Mouse (Mus musculus) hindbrain, embryonic 16.5 days (tissue): Measurements from ENCODE around the gene Zdhhc6. TPM values are rescaled to one million over a fixed set of nuclear protein-coding genes. Genes with fewer than 3 reads are reported as not detected.
A peak's percentile ranks its signal among the peaks of the same experiment; 100 is the strongest.

Experiments
- ATAC-seq: fragments of 200-750 bp; cut with Nextera tagmentation; 2 replicates; pipeline ENCODE4 v1.8.0; 2017; ENCODE audit warnings: moderate TSS enrichment, moderate library complexity
- H3K27ac ChIP-seq: fragments of 300-500 bp; sonication (generic); 2 replicates; pipeline ENCODE4 v1.5.1; 2014; ENCODE audit warnings: low read depth, mild to moderate bottlenecking, control low read depth, low read length, moderate library complexity
- H3K27me3 ChIP-seq: fragments of 300-500 bp; sonication (generic); replicated peaks from 2 replicates; pipeline ENCODE4 v1.6.1; 2014; ENCODE audit warnings: low read length; ENCODE audit not compliant: control insufficient read depth, insufficient read depth
- H3K36me3 ChIP-seq: fragments of 300-500 bp; sonication (generic); 2 replicates; pipeline ENCODE4 v1.6.1; 2014; ENCODE audit warnings: mild to moderate bottlenecking, low read length, moderate library complexity, mixed read lengths; ENCODE audit not compliant: control insufficient read depth, insufficient read depth
- H3K4me1 ChIP-seq: fragments of 300-500 bp; sonication (generic); 2 replicates; pipeline ENCODE4 v1.6.1; 2014; ENCODE audit warnings: low read depth, low read length; ENCODE audit not compliant: control insufficient read depth, insufficient read depth
- H3K4me2 ChIP-seq: fragments of 300-500 bp; sonication (generic); 2 replicates; pipeline ENCODE4 v1.6.1; 2014; ENCODE audit warnings: mild to moderate bottlenecking, low read length, control low read depth, moderate library complexity
- H3K4me3 ChIP-seq: fragments of 300-500 bp; sonication (generic); 2 replicates; pipeline ENCODE4 v1.5.1; 2014; ENCODE audit warnings: mild to moderate bottlenecking, low read length, control low read depth, moderate library complexity
- H3K9ac ChIP-seq: fragments of 300-500 bp; sonication (generic); 2 replicates; pipeline ENCODE4 v1.6.1; 2014; ENCODE audit warnings: low read depth, mild to moderate bottlenecking, control low read depth, low read length, moderate library complexity
- H3K9me3 ChIP-seq: fragments of 300-500 bp; sonication (generic); 2 replicates; pipeline ENCODE4 v1.6.1; 2014; ENCODE audit warnings: mild to moderate bottlenecking, low read length, moderate library complexity; ENCODE audit not compliant: control insufficient read depth
- whole genome bisulfite sequencing: fragments of 180-500 bp; shearing (Covaris S2); extraction: QIAGEN DNeasy Blood & Tissue Kit; methylation state at CpG from one replicate; pipeline ENCODE4 v1.1.7; 2014; 5-methylcytosine and 5-hydroxymethylcytosine counted together
- polyA plus RNA-seq: library from polyadenylated mRNA; unstranded; fragments of >200 nt; fragmentation: Nextera tagmentation; extraction: Ambion mirVana; gene quantifications from 2 replicates; pipeline ENCODE4 v1.2.1, GENCODE M21; 2015

The Zdhhc6 gene
- polyA plus RNA-seq, 1 experiment from 2014 or later = 65.8 TPM

DNA sequence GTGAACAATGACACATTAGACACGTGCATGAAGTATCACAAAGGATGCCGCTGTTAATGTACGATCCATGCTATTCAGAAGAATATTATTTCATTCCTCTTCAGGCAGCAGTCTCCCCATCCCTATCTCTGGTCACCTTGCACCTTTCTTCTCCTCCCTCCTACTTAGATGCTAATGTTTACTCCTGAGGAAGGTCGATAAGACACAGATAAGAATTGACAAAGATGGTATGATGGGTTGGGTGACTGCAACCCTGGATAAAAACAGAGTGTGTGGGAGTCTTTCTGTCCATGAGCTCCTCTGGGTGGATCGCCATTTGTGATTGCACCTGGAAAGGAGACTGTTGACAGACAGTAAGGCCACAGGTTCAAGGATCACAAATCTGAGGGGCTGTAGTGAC, 57.3 kb downstream of the Zdhhc6 start:
- Histone ChIP-seq H3K9ac (no peak overlapping the region), H3K4me3 (no peak overlapping the region), H3K9me3 (no peaks in the 10 kb centered on the region), H3K4me2 (no peak overlapping the region), H3K4me1 (peaks cover 5% of the 10 kb centered on the region), H3K27me3 (no peaks in the 10 kb centered on the region), H3K36me3 (no peaks in the 10 kb centered on the region), H3K27ac (no peak overlapping the region)
- no peak for ATAC-seq
- 90% methylated on average over 5 of the region's 5 CpGs for WGBS

DNA sequence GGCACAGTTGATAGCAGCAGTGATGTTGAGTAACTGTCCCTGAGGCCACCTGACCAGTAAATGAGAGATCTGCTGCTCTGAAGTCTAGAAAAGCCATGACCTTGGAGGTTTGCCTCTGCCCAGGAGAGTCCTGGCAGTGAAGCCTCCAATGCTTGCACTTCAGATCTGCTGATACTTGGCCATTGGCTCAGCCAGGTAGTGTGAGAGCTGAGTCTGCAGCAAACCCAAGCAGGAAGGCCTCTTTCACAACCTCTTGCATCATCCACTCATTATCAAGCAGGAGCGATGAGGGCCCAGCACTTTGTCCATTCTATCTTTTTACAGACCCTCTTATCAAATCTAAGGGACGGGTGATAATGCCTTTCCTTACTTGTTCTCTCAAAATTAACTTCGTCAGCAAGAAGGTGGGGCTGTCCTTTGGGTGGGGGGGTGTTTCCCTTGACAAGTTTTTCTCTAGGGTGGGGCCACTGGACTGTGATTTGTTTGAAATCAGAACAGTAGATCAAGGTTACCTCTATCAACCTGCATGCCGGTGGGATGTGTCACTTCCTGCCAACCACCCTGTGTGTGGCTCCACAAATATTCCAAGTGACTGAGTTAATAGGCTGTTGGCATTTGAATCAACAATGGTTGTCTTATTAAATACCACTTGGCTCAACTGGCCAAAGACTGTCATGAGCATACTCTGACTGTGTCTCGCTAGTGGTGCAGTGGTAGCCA, 58.0 kb downstream of the Zdhhc6 start:
- Histone ChIP-seq H3K27me3 (no peaks in the 10 kb centered on the region), H3K36me3 (no peaks in the 10 kb centered on the region), H3K9ac (no peak overlapping the region), H3K27ac (no peak overlapping the region), H3K4me1 (peaks cover 10% of the 10 kb centered on the region), H3K4me2 (no peak overlapping the region), H3K4me3 (no peak overlapping the region), H3K9me3 (no peaks in the 10 kb centered on the region)
- no peak for ATAC-seq
- 88% methylated on average over 5 of the region's 5 CpGs for WGBS

DNA sequence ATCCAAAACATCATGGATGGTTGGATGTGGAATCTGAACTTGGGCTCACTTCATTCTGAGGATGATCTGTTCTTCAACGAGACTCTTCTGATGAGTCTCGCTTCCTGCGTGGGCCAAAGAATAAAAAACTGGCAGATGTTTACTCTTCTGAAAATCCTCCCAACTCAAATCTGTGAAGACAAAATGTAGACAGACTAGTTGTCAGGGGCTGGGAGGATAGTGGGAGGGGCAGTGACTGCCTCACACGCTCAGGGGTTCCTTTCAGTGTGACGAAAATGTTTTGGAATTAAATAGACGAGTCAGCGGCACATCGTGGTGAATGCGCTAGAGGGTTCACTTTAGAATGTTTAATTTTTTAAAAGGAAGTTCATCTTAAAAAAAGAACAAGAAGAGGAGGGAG, 59.7 kb downstream of the Zdhhc6 start:
- no peaks in the 10 kb centered on the region for H3K27me3 ChIP-seq
- H3K4me2 ChIP-seq = no peak overlapping the region
- H3K9me3 ChIP-seq = no peaks in the 10 kb centered on the region
- no peak overlapping the region for H3K27ac ChIP-seq
- no peak overlapping the region for H3K4me3 ChIP-seq
- peaks cover 10% of the 10 kb centered on the region for H3K4me1 ChIP-seq
- ATAC-seq = no peak
- no peaks in the 10 kb centered on the region for H3K36me3 ChIP-seq
- H3K9ac ChIP-seq = no peak overlapping the region
- 76% methylated on average over 9 of the region's 9 CpGs for WGBS

DNA sequence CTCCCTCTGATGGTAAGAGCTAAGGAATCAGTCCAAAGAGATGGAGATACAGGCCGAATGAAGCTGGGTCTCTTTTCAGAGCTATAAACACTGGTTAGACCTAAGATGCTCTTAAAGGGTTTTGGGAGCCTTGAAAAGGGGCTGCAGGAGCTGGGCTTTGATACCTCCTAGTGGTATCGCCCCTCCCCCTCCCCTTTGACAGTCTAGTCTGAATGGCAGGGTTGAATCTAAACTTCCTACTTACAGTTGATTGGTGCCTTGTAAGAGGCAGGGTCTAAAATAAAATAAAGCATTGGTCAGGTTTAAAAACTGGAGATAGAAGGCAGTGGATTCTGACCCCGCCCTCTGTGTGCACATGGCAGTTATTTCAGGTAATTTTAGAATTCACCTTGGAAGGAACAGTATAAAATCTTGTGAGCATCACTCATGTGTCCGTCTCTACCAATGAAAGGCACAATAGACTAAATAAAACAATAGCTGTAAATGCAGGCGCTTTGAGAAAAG, 61.3 kb downstream of the Zdhhc6 start:
- Histone ChIP-seq H3K27ac (peak overlapping the region; percentile 59; the same call in 1 of the 2 replicates), H3K4me1 (peaks cover 10% of the 10 kb centered on the region), H3K4me3 (peak overlapping the region; percentile 51), H3K9ac (peak overlapping the region; percentile 73), H3K36me3 (no peaks in the 10 kb centered on the region), H3K27me3 (no peaks in the 10 kb centered on the region), H3K9me3 (no peaks in the 10 kb centered on the region), H3K4me2 (peak overlapping the region; percentile 83)
- peak; percentile 67 for ATAC-seq
- 11% methylated on average over 5 of the region's 5 CpGs for WGBS

DNA sequence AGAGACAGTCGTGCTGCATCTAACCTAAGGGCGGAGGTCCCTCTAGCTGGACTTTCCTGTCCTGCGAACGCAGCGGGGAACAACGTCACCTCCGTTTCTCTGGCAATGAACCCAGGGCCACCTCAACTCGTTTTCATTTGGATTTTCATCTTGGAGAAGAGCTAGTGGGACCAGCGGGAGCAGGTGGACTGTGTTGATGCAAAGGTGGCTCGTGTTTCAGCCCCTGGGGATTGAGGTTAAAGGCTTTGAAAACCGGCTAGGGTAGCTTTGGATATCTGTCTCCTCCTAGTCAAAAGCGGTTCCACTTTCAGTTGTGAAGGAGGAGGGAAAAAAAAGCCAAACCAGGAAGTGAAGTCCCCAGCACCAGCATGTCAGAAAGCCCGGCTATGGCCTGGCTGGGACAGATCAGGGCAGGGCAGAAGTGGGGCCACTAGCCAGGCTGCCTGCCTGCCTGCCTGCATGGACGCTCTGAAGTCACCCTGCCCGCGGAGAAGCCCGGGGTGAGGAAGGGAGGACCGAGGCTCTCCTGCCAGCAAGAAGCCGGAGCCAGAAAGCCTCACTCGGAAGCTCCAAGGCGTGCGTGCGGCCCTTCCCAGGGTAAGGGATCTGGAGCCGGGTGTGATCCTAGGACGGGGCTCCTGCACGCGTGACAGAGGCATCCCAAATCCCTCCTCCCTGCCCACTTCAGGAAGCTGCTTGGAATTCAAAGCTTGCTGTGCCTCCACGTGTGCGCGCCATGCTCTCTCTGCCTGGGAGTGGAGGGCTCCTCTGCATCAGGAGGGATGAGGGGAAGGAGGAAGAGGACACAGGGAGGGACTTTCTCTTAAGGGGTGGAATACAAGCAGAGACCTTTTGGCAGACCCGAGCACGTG, 62.0 kb downstream of the Zdhhc6 start:
- WGBS = under 1% methylated on average over 32 of the region's 32 CpGs
- ATAC-seq = peak; percentile 85
- peak overlapping the region; percentile 83 for H3K4me2 ChIP-seq
- H3K9ac ChIP-seq = peak overlapping the region; percentile 73
- no peaks in the 10 kb centered on the region for H3K36me3 ChIP-seq
- no peaks in the 10 kb centered on the region for H3K27me3 ChIP-seq
- H3K9me3 ChIP-seq = no peaks in the 10 kb centered on the region
- peak overlapping the region; percentile 51 for H3K4me3 ChIP-seq
- H3K4me1 ChIP-seq = peaks cover 10% of the 10 kb centered on the region
- peak overlapping the region; percentile 59 for H3K27ac ChIP-seq

DNA sequence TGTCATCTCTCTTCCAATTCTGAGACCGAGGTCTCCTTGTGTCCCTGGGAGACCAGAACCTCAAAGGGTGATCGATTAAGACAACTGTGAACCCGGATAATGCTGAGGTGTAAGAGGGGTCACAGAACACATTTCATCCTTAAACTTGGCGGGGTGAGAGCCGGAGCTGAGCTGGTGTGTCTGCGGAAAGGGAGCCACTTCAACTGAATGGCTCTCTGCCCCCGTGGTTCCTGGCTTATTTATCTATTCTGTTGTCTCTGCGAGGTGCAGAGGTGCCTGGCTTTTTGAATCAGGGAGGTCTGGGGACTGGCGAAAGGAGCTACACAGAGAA, 62.6 kb downstream of the Zdhhc6 start:
- Histone ChIP-seq H3K27ac (peak overlapping the region; percentile 59), H3K9ac (peak overlapping the region; percentile 73), H3K4me1 (peaks cover 10% of the 10 kb centered on the region), H3K27me3 (no peaks in the 10 kb centered on the region), H3K9me3 (no peaks in the 10 kb centered on the region), H3K4me3 (peak overlapping the region; percentile 51), H3K4me2 (peak overlapping the region; percentile 83), H3K36me3 (no peaks in the 10 kb centered on the region)
- ATAC-seq = 0 out of 2 replicates have a peak, but pooled peaks have one; percentile 14
- WGBS = 5% methylated on average over 9 of the region's 9 CpGs

DNA sequence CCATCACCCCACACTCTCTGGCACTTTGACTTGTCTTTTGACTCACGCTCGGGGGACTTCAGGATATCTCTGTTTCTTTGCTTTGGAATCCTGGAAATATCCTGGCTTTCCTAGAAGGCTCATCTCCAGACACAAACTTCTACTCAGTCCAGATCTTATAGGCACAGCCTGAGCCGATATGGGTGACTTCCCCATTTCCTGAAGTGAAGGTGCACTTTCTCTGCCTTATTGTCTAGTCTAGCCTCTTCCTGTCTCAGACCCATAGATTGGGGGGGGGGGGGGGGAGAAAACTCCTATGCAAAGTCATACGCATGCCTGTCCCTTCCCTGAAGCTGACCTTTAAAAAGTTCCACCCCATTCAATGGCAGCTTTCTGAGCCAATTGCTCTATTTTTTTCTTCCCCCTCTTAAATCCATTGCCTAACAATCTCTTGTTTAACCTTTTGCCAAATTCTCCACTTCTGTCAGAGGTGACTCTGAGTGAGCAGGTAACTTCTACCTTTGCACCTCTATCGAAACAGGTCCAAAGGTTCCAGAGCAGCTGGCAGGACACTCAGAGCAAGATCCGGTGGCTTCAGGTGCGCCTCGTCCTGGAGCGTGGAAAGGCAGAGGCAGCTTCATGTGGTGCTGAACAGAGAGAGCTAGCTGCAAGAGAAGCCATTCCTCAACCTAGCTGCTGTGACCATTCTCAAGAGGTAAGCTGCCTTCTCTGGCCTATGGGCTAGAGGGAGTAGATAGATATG, 64.3 kb downstream of the Zdhhc6 start, which contains the start of gene Acsl5:
Gene Acsl5, plus strand, starts transcription at position 556 of the 742 bp plus-strand sequence.
- H3K9ac ChIP-seq = no peak within 1 kb of the TSS
- peaks cover 10% of the 10 kb centered on the region for H3K4me1 ChIP-seq
- H3K4me2 ChIP-seq = no peak within 1 kb of the TSS; the same call in 1 of the 2 replicates
- no peaks in the 10 kb centered on the region for H3K9me3 ChIP-seq
- H3K4me3 ChIP-seq = no peak within 1 kb of the TSS
- no peak for ATAC-seq
- H3K27ac ChIP-seq = no peak within 1 kb of the TSS
- H3K27me3 ChIP-seq = no peaks in the 10 kb centered on the region
- 93% methylated on average over 9 of the region's 9 CpGs for WGBS
- no peaks in the 10 kb centered on the region for H3K36me3 ChIP-seq

DNA sequence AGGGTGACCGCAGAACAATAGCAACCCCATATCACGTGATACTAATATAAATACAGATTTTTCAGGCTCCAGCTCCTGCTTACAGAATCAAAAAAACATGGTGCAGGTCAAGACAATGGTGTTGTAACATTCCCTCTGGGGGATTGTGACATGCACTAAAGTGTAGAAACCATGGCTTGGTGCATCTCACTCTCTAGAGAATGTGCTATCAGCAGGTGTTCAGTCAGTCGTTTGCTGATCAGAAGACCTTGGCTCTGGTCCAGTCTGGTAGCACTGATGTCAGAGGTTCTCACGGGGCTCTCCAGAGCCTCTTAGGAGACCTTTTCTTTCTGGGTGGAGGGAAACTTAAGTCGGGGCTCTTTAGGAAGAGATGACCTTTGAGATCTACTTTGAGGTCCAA, 65.4 kb downstream of the Zdhhc6 start:
- no peaks in the 10 kb centered on the region for H3K36me3 ChIP-seq
- peaks cover 10% of the 10 kb centered on the region for H3K4me1 ChIP-seq
- H3K27me3 ChIP-seq = no peaks in the 10 kb centered on the region
- no peak overlapping the region for H3K4me3 ChIP-seq
- no peak for ATAC-seq
- WGBS = 81% methylated on average over 5 of the region's 5 CpGs
- H3K27ac ChIP-seq = no peak overlapping the region
- no peak overlapping the region for H3K4me2 ChIP-seq
- H3K9ac ChIP-seq = no peak overlapping the region
- H3K9me3 ChIP-seq = no peaks in the 10 kb centered on the region
